Mouse (Mus musculus) cortical plate, adult 2 months (tissue): ENCODE results near the gene Ror1.

ENCODE experiments used
- CTCF ChIP-seq: fragments of 200-500 bp; IDR thresholded peaks from 2 replicates; pipeline ENCODE4 v1.5.1; 2011; ENCODE audit warnings: mild to moderate bottlenecking, control low read depth, low read length; ENCODE audit not compliant: insufficient read depth; ENCODE audit errors: extremely low read depth
- POLR2A ChIP-seq: fragments of 200-500 bp; IDR thresholded peaks from 2 replicates; pipeline ENCODE4 v1.6.1; 2011; ENCODE audit warnings: mild to moderate bottlenecking, low read length, control low read depth; ENCODE audit not compliant: insufficient read depth; ENCODE audit errors: extremely low read depth

- TF ChIP-seq CTCF (no peak), POLR2A (no peak)
Measured at GRCm38 (mm10) chr4:100230963-100231362, 135.4 kb downstream of the Ror1 start.
